Mouse (Mus musculus) bone marrow macrophage, adult 2 months (primary cell): Measurements from ENCODE around the gene Ube2j2.

Experiments used
- CTCF ChIP-seq: IDR thresholded peaks from 2 replicates; pipeline ENCODE4 v1.5.1; 2012; ENCODE audit warnings: low read depth, mild to moderate bottlenecking, low read length, moderate library complexity
- POLR2A ChIP-seq: IDR thresholded peaks from 2 replicates; pipeline ENCODE4 v1.6.1; 2012; ENCODE audit warnings: mild to moderate bottlenecking, low read depth, low read length, borderline replicate concordance

DNA sequence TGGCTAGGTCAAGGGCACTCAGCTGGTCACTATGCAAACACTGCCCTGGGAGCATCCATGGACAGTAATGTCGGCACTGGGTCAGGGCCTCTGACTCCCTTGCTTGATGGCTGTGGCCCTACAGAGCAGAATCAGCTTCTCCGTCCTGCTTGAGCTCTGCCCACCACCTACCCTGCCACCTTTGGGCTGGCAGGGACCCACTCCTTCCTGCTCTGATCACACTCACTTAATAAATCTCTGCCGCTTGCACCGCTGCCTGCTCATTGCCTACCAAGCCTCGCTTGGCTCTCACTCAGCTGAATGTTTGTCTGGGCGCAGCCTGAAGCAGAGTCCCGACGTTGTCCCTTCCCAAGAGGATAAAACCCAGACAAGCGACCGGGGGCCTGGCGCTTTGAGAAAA lies 36.6 kb upstream of the Ube2j2 start:
- TF ChIP-seq CTCF (no peak), POLR2A (no peak)
